Mouse (Mus musculus): ENCODE results near the gene Olfr722.
"Not testable (repeated sequence)": the region's sequence is repeated elsewhere in the genome, so short reads cannot be mapped to it uniquely, and the experiment has no call there.

Gene Olfr722

DNA sequence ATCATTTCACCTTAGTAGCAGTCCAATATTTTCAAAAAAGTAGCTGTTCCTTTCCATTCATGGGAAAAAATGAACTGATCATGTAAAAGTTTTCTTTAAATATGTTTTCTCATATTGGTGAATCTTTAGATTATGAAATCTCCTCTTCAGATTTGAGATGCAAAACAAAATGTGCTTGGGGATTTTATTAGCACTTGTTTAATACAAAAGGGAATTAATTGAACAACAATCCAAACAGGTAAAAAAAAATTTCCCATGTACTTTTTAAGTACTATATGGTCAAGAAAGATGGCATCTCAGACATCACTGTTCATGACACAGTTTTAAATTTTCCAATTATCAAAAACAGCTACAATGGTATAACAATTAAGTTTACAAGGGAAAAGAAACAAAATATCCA, at the start of gene Olfr722:
TSS of gene Olfr722 (minus strand) at position 101 of the 400 bp plus-strand sequence.
- DNase-seq (ENCODE audit: low spot score in 2 of 2), result no peak

DNA sequence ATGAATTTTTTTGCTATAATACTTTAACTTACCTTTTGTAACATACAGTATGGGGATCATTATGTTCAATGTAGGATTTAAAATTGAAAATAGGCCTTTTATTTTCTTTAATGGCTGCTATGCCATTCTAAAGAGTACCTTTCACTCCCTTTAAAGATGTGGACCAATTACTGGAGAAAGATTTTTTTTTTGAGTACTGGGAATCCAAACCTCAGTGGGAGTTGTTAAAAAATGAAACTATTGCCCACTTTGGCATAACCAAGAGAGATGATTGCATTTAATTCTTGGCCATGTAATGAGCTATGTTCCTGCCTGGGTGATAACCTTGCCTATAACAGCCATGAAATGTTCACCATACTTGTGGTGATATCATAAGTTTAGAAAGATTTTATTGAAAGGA, 29.9 kb upstream of the Olfr722 start, which contains the start of gene Olfr723:
TSS of gene Olfr723 (minus strand) at position 101 of the 400 bp plus-strand sequence.
- not testable (repeated sequence) for DNase-seq (ENCODE audit: low spot score in 2 of 2)

DNA sequence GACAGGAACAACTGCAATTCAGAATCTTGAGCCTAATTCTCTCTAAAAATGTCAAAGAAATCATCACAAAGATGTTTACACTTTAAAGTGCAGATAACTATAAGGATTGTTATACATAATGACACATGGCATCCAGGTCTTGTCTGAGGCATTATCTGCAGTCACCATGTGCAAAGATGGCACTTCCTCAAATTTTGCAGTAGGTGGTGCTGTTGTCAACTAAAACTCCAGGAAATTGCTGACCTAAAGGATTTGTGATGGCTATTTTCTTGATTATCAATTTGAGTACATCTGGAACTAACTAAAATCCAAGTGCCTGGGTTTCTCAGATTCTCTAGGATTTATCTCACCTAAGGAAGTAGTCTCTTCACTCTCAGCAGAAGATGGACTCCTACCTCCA, 41.4 kb downstream of the Olfr722 start:
- no peak for DNase-seq (ENCODE audit: low spot score in 2 of 2)
